Mouse (Mus musculus) liver, postnatal 0 days (tissue): ENCODE results near the gene Hmx1.

Experiments used
- CTCF ChIP-seq: sonication (generic); IDR thresholded peaks from 2 replicates; pipeline ENCODE4 v1.5.1; 2016; ENCODE audit warnings: antibody characterized with exemption, low read depth
- EP300 ChIP-seq: IDR thresholded peaks from 2 replicates; pipeline ENCODE4 v1.6.1; 2016; ENCODE audit warnings: antibody characterized with exemption, low read depth, mild to moderate bottlenecking

DNA sequence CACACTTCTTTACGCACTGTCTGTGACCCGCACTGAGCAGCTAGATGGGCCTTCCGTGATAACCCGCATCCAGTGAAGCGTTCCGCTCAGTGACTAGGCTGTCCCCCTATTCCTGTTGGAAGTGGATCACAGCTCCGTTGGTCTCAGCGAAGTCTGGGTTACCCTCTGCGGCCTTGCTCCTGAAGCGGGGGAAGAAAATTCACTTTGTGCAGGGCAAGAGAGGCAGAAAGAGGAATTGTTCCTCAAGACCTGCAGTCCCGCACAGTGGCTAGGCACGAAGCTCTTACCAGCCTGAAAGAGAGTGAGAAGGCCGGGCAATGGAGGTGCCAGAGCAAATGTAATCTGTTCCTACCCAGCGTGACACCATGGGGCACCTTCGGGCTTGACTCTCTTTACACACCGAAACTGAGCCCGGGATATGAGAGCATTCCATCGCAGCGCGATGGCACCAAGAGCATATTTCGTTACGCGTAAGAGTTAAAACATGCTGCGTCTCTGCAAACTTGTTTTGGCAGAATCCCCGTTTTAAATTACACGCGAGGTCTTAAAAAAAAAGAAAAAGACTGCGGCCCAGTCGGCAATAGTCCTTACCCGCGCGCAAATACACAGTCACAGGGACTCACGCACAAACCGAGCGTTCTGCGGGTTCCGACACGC, 946 bp upstream of the Hmx1 start:
- TF ChIP-seq EP300, result no peak
- no peak for TF ChIP-seq CTCF
